26 mouse cellular contexts compared by ENCODE assay signal in the genomic region with DNA sequence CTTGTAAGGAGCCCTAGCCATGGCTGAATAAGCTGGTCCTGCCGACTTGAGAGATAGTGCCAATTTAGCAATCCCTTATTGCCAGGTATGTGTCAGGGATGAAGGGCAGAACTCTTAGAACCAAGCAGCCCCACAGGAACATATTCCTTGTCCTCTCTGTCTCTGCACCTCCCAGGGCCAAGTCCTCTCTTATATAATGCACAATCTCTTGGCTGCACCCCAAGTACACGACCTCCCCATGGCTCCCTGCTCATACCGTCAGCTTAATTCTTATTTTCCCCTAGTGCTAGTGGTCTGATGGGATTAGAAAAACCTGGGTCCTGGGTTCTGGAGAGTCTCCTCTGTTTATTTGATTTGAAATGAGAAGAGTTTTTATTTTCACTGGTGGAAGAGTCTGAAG.
DNase-seq lines count a peak whose midpoint lies in the region; ATAC-seq lines count a peak whose summit lies in the region.
"Had no signal": no experiment of that assay in that cellular context is flagged by ENCODE, and none has a peak within 500 bp of the region (broad histone marks: within the 10 kb centered on the region; RNA-seq: fewer than 3 reads in every experiment).

No protein-coding gene starts in this region.

- no peaks in the 10 kb centered on the region for H3K9me3 ChIP-seq in heart, embryonic 10.5 days
- no peaks in the 10 kb centered on the region for H3K9me3 ChIP-seq in heart, embryonic 11.5 days (replicated peaks; ENCODE audit: control insufficient read depth, low read length)
- H3K9me3 ChIP-seq: embryonic facial prominence, embryonic 10.5 days; embryonic facial prominence, embryonic 13.5 days; forebrain, embryonic 12.5 days; forebrain, embryonic 15.5 days; hindbrain, embryonic 10.5 days; hindbrain, embryonic 13.5 days; intestine, embryonic 15.5 days had no signal

- H3K27ac ChIP-seq in heart, embryonic 10.5 days = no peak overlapping the region
- no peak overlapping the region for H3K27ac ChIP-seq in heart, embryonic 11.5 days (ENCODE audit: low read depth, low read length)
- H3K27ac ChIP-seq: embryonic facial prominence, embryonic 10.5 days; embryonic facial prominence, embryonic 13.5 days; forebrain, embryonic 12.5 days; forebrain, embryonic 15.5 days; heart, adult 2 months; hindbrain, embryonic 10.5 days; hindbrain, embryonic 13.5 days; intestine, embryonic 15.5 days had no signal

- ATAC-seq in cerebellum, adult (ENCODE audit: insufficient number of reproducible peaks, low FRiP score, low TSS enrichment) = no peak
- no peak for ATAC-seq in heart, embryonic 11.5 days (replicated peaks; ENCODE audit: insufficient number of reproducible peaks, low FRiP score, low TSS enrichment)
- ATAC-seq: CD4-positive, CD25-positive, alpha-beta regulatory T cell, adult 4 months; forebrain, embryonic 15.5 days; hindbrain, embryonic 16.5 days; intestine, embryonic 15.5 days had no signal

- H3K9ac ChIP-seq in heart, embryonic 11.5 days (ENCODE audit: low read depth, low read length) = no peak overlapping the region
- H3K9ac ChIP-seq: embryonic facial prominence, embryonic 13.5 days; forebrain, embryonic 12.5 days; forebrain, embryonic 15.5 days; hindbrain, embryonic 13.5 days; intestine, embryonic 15.5 days had no signal

- peaks cover 4% of the 10 kb centered on the region; the same call in 1 of the 2 replicates for H3K27me3 ChIP-seq in heart, embryonic 10.5 days (ENCODE audit: insufficient read depth, poor library complexity, severe bottlenecking)
- no peaks in the 10 kb centered on the region for H3K27me3 ChIP-seq in heart, embryonic 11.5 days (ENCODE audit: control insufficient read depth, insufficient read depth, low read length)
- H3K27me3 ChIP-seq: embryonic facial prominence, embryonic 13.5 days; forebrain, embryonic 12.5 days; forebrain, embryonic 15.5 days; hindbrain, embryonic 13.5 days; intestine, embryonic 15.5 days had no signal

- H3K4me2 ChIP-seq in heart, embryonic 11.5 days = no peak overlapping the region
- H3K4me2 ChIP-seq: embryonic facial prominence, embryonic 13.5 days; forebrain, embryonic 12.5 days; forebrain, embryonic 15.5 days; hindbrain, embryonic 13.5 days; intestine, embryonic 15.5 days had no signal

- no peak overlapping the region for H3K4me3 ChIP-seq in heart, embryonic 10.5 days
- H3K4me3 ChIP-seq in heart, embryonic 11.5 days (ENCODE audit: low read depth, low read length) = no peak overlapping the region
- H3K4me3 ChIP-seq: embryonic facial prominence, embryonic 10.5 days; embryonic facial prominence, embryonic 13.5 days; erythroblast, embryonic 14.5 days; forebrain, embryonic 12.5 days; forebrain, embryonic 15.5 days; heart, adult 2 months; hindbrain, embryonic 10.5 days; hindbrain, embryonic 13.5 days; intestine, embryonic 15.5 days had no signal

- no peaks in the 10 kb centered on the region for H3K36me3 ChIP-seq in heart, embryonic 10.5 days
- no peaks in the 10 kb centered on the region for H3K36me3 ChIP-seq in heart, embryonic 11.5 days (ENCODE audit: control insufficient read depth, insufficient read depth, low read length)
- H3K36me3 ChIP-seq: embryonic facial prominence, embryonic 10.5 days; embryonic facial prominence, embryonic 13.5 days; forebrain, embryonic 12.5 days; forebrain, embryonic 15.5 days; hindbrain, embryonic 10.5 days; hindbrain, embryonic 13.5 days; intestine, embryonic 15.5 days had no signal

- peaks cover 11% of the 10 kb centered on the region for H3K4me1 ChIP-seq in heart, embryonic 10.5 days
- H3K4me1 ChIP-seq in heart, embryonic 11.5 days (ENCODE audit: control insufficient read depth, insufficient read depth, low read length) = peaks cover 3% of the 10 kb centered on the region; the same call in 1 of the 2 replicates
- H3K4me1 ChIP-seq: forebrain, embryonic 12.5 days; forebrain, embryonic 15.5 days had no signal

- 88% methylated on average over 3 of the region's 3 CpGs for WGBS in heart, embryonic 10.5 days
- WGBS in heart, embryonic 11.5 days (ENCODE audit: insufficient replicate concordance) = 76% methylated on average over 3 of the region's 3 CpGs

- peak; percentile 28 to 38 for DNase-seq in cerebellum, postnatal 14 days
- DNase-seq in heart, embryonic 10.5 days (ENCODE audit: low spot score) = peak; percentile 13
- DNase-seq in kidney, postnatal 36 days = peak; percentile 4 to 5
- no peak for DNase-seq in kidney, postnatal 25 days
- DNase-seq in brain, adult 2 months (ENCODE audit: low read depth, low spot score) = peak; percentile 14
- no peak for DNase-seq in spleen, adult 18-20 months
- DNase-seq: adrenal gland, postnatal 10 days; cerebellum, adult 11-12 months; cerebellum, adult 9-11 months; cerebellum, postnatal 36 days; embryo, embryonic 11 days; gastrocnemius, postnatal 25 days; heart, adult 2 months; heart, postnatal 36 days had no signal

Comparison
In these comparisons a context has a peak if more than half of its experiments do, and no peak if none do; other contexts are left out.
1. DNase-seq: peak in cerebellum, postnatal 14 days (2 of 2), heart, embryonic 10.5 days (single experiment), kidney, postnatal 36 days (2 of 2) and brain, adult 2 months (single experiment); none in kidney, postnatal 25 days (0 of 2) and spleen, adult 18-20 months (0 of 2).